8 mouse cellular contexts compared by ENCODE assay signal in genomic region chr17:25860832-25861703, GRCm38 (mm10). TPM values are rescaled to one million over a fixed set of nuclear protein-coding genes. Genes with fewer than 3 reads are reported as not detected.
DNase-seq lines count a peak whose midpoint lies in the region; ATAC-seq and TF ChIP-seq lines count a peak whose summit lies in the region.

Wdr90 (minus strand) TSS chr17:25861501.

- no peak for TF ChIP-seq CTCF in E14TG2a.4 (conservative IDR thresholded peaks at IDR 0.05; ENCODE audit: low read length)
- peak; percentile 47; the same call in 1 of the 2 replicates for TF ChIP-seq CTCF in liver, embryonic 14.5 days (IDR thresholded peaks at IDR 0.05; ENCODE audit: low read depth)

- peak within 1 kb of the TSS; percentile 76 for H3K9ac ChIP-seq in forebrain, embryonic 12.5 days
- peak within 1 kb of the TSS; percentile 85 for H3K9ac ChIP-seq in heart, embryonic 16.5 days (ENCODE audit: low read length)
- H3K9ac ChIP-seq in liver, embryonic 14.5 days (replicated peaks), result peak within 1 kb of the TSS; percentile 86
- peak within 1 kb of the TSS; percentile 71 for H3K9ac ChIP-seq in stomach, embryonic 15.5 days

- no peaks in the 10 kb centered on the region for H3K9me3 ChIP-seq in E14TG2a.4 (ENCODE audit: low read length)
- H3K9me3 ChIP-seq in forebrain, embryonic 12.5 days, result no peaks in the 10 kb centered on the region
- H3K9me3 ChIP-seq in heart, embryonic 16.5 days (replicated peaks; ENCODE audit: control insufficient read depth, low read length), result no peaks in the 10 kb centered on the region
- no peaks in the 10 kb centered on the region for H3K9me3 ChIP-seq in liver, embryonic 14.5 days (ENCODE audit: control insufficient read depth, low read length)
- H3K9me3 ChIP-seq in stomach, embryonic 15.5 days, result no peaks in the 10 kb centered on the region

- DNase-seq in c-Kit-positive CD71-positive TER-119-positive erythroid progenitor cells, embryonic 14.5 days (ENCODE audit: low spot score), result peak; percentile 85
- DNase-seq in kidney, postnatal 36 days, result peak; percentile 94 to 95
- peak; percentile 80 to 82 (median 82) for DNase-seq in liver, embryonic 14.5 days (ENCODE audit: low read depth in 3 of 3, low spot score in 3 of 3)
- peak; percentile 91 for DNase-seq in neural tube, embryonic 10.5 days (ENCODE audit: extremely low spot score, low spot score)

- H3K36me3 ChIP-seq in E14TG2a.4 (ENCODE audit: insufficient read depth, low read length), result peaks cover 33% of the 10 kb centered on the region
- H3K36me3 ChIP-seq in forebrain, embryonic 12.5 days (replicated peaks), result no peaks in the 10 kb centered on the region
- no peaks in the 10 kb centered on the region for H3K36me3 ChIP-seq in heart, embryonic 16.5 days (ENCODE audit: control insufficient read depth, insufficient read depth)
- H3K36me3 ChIP-seq in liver, embryonic 14.5 days (replicated peaks; ENCODE audit: control insufficient read depth, insufficient read depth, low read depth), result no peaks in the 10 kb centered on the region; the same call in 1 of the 2 replicates
- no peaks in the 10 kb centered on the region for H3K36me3 ChIP-seq in stomach, embryonic 15.5 days

- peak; percentile 94 for ATAC-seq in forebrain, embryonic 12.5 days (ENCODE audit: low FRiP score)
- ATAC-seq in heart, embryonic 16.5 days (replicated peaks; ENCODE audit: extremely low read depth, insufficient read depth, low FRiP score), result peak; percentile 92
- ATAC-seq in liver, embryonic 14.5 days (ENCODE audit: insufficient read depth), result peak; percentile 89
- peak; percentile 91 for ATAC-seq in stomach, embryonic 15.5 days (ENCODE audit: insufficient read depth, low FRiP score, low read depth)

- peak within 1 kb of the TSS; percentile 75 for H3K4me2 ChIP-seq in forebrain, embryonic 12.5 days
- H3K4me2 ChIP-seq in heart, embryonic 16.5 days (ENCODE audit: low read depth, low read length), result peak within 1 kb of the TSS; percentile 94
- H3K4me2 ChIP-seq in liver, embryonic 14.5 days (ENCODE audit: low read depth), result peak within 1 kb of the TSS; percentile 91
- peak within 1 kb of the TSS; percentile 92 for H3K4me2 ChIP-seq in stomach, embryonic 15.5 days

- H3K27ac ChIP-seq in forebrain, embryonic 12.5 days, result peak within 1 kb of the TSS; percentile 85
- H3K27ac ChIP-seq in heart, embryonic 16.5 days (ENCODE audit: low read length), result peak within 1 kb of the TSS; percentile 79
- H3K27ac ChIP-seq in liver, embryonic 14.5 days, result peak within 1 kb of the TSS; percentile 28
- peak within 1 kb of the TSS; percentile 73 for H3K27ac ChIP-seq in stomach, embryonic 15.5 days

- 3% methylated on average over 65 of the region's 65 CpGs for WGBS in forebrain, embryonic 12.5 days
- WGBS in heart, embryonic 16.5 days, result 4% methylated on average over 65 of the region's 65 CpGs
- WGBS in liver, embryonic 14.5 days (ENCODE audit: insufficient replicate concordance), result 5% methylated on average over 65 of the region's 65 CpGs
- WGBS in stomach, embryonic 15.5 days, result 3% methylated on average over 65 of the region's 65 CpGs

- no peak for TF ChIP-seq EP300 in liver, embryonic 14.5 days (IDR thresholded peaks at IDR 0.05; ENCODE audit: low read depth)

- no peaks in the 10 kb centered on the region; the same call in 1 of the 2 replicates for H3K27me3 ChIP-seq in E14TG2a.4 (ENCODE audit: insufficient read depth, low read length)
- H3K27me3 ChIP-seq in forebrain, embryonic 12.5 days, result no peaks in the 10 kb centered on the region
- no peaks in the 10 kb centered on the region for H3K27me3 ChIP-seq in heart, embryonic 16.5 days (ENCODE audit: control insufficient read depth, insufficient read depth, low read length)
- H3K27me3 ChIP-seq in liver, embryonic 14.5 days (ENCODE audit: control insufficient read depth, insufficient read depth, low read length), result no peaks in the 10 kb centered on the region
- H3K27me3 ChIP-seq in stomach, embryonic 15.5 days (replicated peaks), result no peaks in the 10 kb centered on the region

- peak within 1 kb of the TSS; percentile 88 for H3K4me3 ChIP-seq in E14TG2a.4 (replicated peaks; ENCODE audit: low read length)
- peak within 1 kb of the TSS; percentile 74 for H3K4me3 ChIP-seq in forebrain, embryonic 12.5 days (replicated peaks)
- H3K4me3 ChIP-seq in heart, embryonic 16.5 days (ENCODE audit: low read length), result peak within 1 kb of the TSS; percentile 75
- H3K4me3 ChIP-seq in liver, embryonic 14.5 days (ENCODE audit: insufficient read depth in 1 of 2, low read depth in 2 of 2, low read length in 2 of 2), result peak within 1 kb of the TSS; percentile 78 to 85
- peak within 1 kb of the TSS; percentile 70 for H3K4me3 ChIP-seq in stomach, embryonic 15.5 days (replicated peaks)

- H3K4me1 ChIP-seq in E14TG2a.4 (replicated peaks; ENCODE audit: low read depth, low read length), result peaks cover 37% of the 10 kb centered on the region
- peaks cover 24% of the 10 kb centered on the region for H3K4me1 ChIP-seq in forebrain, embryonic 12.5 days
- H3K4me1 ChIP-seq in heart, embryonic 16.5 days (ENCODE audit: control insufficient read depth, insufficient read depth, low read length), result peaks cover 13% of the 10 kb centered on the region
- H3K4me1 ChIP-seq in liver, embryonic 14.5 days (replicated peaks; ENCODE audit: control insufficient read depth in 2 of 2, insufficient read depth in 2 of 2, low read length in 1 of 2), result peaks cover 16 to 17% of the 10 kb centered on the region in 2 experiments
- peaks cover 14% of the 10 kb centered on the region for H3K4me1 ChIP-seq in stomach, embryonic 15.5 days

RNA-seq across cellular contexts. Expression of gene Wdr90, which starts in this region (rescaled TPM):
- polyA plus RNA-seq in forebrain, embryonic 12.5 days (2016; fragmentation: Nextera tagmentation; extraction: Ambion mirVana), result 38.2 and 41.1 TPM in 2 replicates
- 13.1 and 15.0 TPM in 2 replicates for polyA plus RNA-seq in heart, embryonic 16.5 days (2015; fragmentation: Nextera tagmentation; extraction: Ambion mirVana)
- 18.1 and 19.6 TPM in 2 replicates for polyA plus RNA-seq in liver, embryonic 14.5 days (2012; rRNA removed)
- polyA plus RNA-seq in liver, embryonic 14.5 days (2014; fragmentation: Nextera tagmentation; extraction: Ambion mirVana), result 7.5 and 11.1 TPM in 2 replicates
- 21.0 and 22.9 TPM in 2 replicates for polyA plus RNA-seq in stomach, embryonic 15.5 days (2015; fragmentation: Nextera tagmentation; extraction: Ambion mirVana)

Comparison
In these comparisons a context has a peak if more than half of its experiments do, and no peak if none do; other contexts are left out.
1. Peak in every context shown above with its lines: DNase-seq, ATAC-seq, H3K4me3 ChIP-seq and H3K27ac ChIP-seq.
2. H3K27ac ChIP-seq: peak in every context shown above with its lines; median percentile 85 in forebrain, embryonic 12.5 days; 79 in heart, embryonic 16.5 days; 73 in stomach, embryonic 15.5 days; 28 in liver, embryonic 14.5 days.